Mouse (Mus musculus): ENCODE measurements around the gene Fh1.

The Fh1 gene

GRCm38 (mm10) chr1:175625257-175625879 is at the start of gene Fh1:
Gene Fh1, minus strand, starts transcription at chr1:175625635.
- DNase-seq (ENCODE audit: low read depth, low spot score) = peak; percentile 97

DNA sequence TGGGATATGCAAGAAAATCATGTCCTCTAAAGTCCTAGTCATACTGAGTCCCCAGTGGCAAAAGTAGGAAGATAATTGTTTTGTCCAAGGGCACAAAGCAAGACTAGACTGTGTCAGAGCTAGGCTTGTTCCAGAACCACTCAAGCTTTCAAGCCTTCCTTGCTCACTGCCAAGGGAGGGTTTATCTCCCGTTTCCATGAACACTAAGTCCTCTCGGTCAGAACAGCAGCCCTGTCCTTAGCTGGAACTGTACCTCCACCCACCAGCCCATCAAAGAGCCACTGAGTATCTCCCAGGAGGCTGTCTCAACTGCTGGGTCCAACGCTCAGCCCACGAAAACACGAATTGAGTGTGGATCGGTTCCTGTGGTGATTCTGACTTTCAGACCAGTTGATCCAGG is 49.7 kb upstream of the Fh1 start:
- DNase-seq (ENCODE audit: low read depth, low spot score) = no peak

GRCm38 (mm10) chr1:175673563-175674325 is 48.3 kb upstream of the Fh1 start:
- no peak for DNase-seq (ENCODE audit: low read depth, low spot score)

DNA sequence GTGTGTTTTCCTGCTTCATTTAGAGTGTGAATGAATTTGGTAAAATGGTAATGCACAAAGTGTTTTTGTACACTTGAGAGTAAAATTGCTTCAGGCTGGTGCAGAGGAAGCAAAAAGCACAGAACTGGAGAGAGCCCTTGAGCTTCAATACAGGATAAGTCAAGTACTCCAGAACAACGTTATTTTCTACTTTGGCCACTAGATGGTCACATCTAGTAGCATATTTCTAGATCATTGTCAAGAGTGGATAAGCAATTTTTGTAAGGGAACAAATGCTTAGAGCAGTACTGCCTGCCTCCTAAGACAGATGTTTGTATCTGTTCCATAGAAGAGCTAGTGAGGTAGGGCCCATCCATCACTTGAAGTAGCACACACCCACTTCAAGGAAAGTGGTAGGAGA is 46.2 kb upstream of the Fh1 start:
- no peak for DNase-seq (ENCODE audit: low read depth, low spot score)

DNA sequence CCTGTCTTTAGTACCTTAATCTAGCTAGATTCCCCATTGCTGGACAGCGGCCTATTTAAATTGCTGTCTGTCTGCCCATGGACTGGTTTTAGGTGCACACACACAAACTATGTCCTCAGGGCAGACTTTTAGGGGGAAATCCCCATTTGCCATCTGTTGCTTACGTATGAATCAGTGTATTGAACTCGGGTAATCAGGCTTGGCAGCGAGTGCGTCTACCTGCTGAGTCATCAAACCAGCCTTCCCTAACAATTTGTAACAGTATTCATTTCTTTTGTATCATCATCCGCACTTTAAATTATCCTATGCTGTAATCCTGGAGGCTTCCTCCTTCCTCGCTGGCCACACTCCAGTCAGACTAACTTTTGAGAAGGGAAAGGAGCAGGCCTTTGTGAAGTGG is 44.6 kb upstream of the Fh1 start:
- DNase-seq (ENCODE audit: low read depth, low spot score) = no peak

DNA sequence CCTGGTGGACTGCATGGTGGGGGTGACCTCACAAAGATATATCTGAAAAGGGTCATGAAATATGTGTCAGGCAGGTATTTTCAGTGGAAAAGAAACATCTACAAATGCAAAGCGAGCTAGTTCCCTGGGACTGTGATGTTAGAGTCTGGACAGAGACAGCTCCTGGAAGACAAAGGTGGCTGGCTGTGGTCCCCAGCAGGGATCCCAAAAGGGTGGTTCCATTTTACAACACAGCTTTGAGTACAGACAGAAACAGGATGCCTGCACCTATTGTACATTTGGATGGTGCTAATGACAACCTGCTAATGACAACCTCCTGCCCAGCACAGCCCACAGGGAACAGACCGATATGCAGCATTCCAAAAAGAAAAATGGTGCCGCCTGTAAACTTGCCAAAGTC is 44.0 kb upstream of the Fh1 start:
- DNase-seq (ENCODE audit: low read depth, low spot score) = no peak

DNA sequence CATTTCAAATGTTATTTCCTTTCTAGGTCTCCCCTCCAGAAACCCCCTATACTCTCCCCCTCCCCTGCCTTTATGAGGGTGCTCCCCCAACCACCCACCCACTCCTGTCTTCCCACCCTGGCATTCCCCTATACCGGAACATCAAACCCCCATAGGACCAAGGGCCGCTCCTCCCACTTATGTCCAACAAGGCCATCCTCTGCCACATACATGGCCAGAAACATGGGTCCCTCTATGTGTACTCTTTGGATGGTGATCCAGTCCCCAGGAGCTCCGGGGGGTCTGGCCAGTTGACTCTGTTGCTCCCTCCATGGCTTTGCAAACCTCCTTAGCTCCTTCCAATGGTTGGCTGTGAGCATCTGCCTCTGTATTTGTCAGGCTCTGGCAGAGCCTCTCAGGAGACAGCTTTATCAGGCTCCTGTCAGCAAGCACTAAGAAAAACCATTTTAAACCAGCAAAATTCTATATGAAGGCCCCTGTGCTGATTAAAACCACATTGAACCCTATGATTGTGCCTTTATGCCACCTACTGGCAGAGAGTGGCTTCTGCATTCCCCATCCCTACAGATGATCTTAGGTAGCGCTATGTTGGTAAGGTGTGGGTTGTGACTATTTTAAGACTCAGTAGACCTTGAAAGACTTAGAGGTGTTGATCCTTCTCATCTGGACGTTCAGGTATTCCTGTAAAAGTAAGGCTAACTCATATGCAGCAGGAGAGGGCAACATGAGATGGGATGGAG is 43.4 kb upstream of the Fh1 start:
- no peak for DNase-seq (ENCODE audit: low read depth, low spot score)

DNA sequence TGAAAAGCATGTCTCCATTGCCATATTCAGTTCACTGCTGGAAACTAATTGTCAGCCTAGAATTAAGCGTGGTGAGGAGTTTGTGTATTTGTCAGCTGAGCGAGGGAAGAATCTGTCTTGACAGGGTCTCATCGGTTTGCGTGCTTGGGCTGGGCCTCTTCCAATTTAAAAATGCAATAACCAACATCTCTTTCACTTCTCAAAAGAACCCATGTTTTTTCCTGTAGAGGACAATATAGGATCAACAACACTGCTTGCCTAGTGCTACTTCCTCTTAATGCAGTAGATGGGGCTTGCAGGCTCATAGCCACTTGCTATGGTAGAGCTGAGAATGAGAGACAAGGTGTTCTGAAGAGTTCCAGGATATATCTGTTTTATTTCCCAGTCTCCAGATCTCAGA is 34.5 kb upstream of the Fh1 start:
- no peak for DNase-seq (ENCODE audit: low read depth, low spot score)

DNA sequence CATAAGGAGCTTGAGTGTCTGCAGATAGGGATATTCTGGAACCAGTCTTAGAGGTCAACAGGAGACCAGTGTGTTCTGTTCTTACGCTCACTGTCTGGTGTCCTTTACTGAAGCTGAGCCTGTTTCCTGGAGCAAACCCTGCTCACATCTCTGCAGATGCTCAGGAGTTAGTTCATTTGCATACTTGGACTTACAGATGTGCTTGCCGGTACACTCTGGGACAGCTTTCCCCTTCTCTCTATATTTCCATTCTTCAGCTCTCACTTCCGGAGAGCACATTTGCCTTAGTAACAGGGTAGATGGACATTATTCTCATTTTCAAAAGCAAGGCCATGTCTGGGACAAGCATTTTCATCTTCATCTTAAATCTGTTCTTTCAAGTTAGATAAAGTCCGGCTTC is 23.2 kb upstream of the Fh1 start:
- DNase-seq (ENCODE audit: low read depth, low spot score) = no peak

GRCm38 (mm10) chr1:175646952-175647351 is 21.5 kb upstream of the Fh1 start:
- DNase-seq (ENCODE audit: low read depth, low spot score) = no peak

GRCm38 (mm10) chr1:175643496-175644265 is 18.2 kb upstream of the Fh1 start:
- DNase-seq (ENCODE audit: low read depth, low spot score) = no peak

DNA sequence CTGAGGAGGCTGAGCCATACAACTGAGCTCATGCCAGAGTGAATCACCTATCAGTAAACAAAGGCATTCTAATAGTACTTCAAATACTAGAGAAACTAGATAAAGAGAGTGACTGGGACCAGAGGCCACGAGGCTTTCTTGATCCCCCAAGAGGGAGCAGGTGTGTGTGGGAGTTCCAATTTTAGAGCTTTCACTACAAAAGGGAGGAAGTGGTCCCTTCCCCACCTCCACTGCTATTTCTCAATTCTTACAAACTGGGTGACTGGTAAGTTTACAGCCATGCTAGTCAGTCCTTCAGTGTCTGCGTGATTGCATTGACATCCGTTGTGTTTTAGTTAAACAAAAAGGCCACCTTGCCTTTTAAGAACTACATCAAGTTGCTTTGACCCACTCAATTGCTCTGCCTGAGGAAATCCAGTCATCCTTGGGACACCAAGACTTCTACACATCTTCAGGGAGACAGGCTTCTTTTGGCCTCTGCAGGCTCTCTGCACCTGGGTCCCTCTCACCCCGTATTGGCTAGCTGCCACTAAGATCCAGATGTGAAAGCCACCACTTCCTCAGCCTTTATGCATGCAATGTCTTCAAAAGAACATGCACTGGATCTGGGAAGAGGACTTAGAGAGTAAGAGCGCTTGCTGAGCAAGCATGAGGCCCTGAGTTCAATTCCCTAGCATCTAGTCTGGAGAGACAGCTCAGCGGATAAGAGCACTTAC is 15.2 kb upstream of the Fh1 start:
- DNase-seq (ENCODE audit: low read depth, low spot score) = no peak

- no peak for DNase-seq (ENCODE audit: low read depth, low spot score)
Observed at GRCm38 (mm10) chr1:175639072-175639471, 13.6 kb upstream of the Fh1 start.

DNA sequence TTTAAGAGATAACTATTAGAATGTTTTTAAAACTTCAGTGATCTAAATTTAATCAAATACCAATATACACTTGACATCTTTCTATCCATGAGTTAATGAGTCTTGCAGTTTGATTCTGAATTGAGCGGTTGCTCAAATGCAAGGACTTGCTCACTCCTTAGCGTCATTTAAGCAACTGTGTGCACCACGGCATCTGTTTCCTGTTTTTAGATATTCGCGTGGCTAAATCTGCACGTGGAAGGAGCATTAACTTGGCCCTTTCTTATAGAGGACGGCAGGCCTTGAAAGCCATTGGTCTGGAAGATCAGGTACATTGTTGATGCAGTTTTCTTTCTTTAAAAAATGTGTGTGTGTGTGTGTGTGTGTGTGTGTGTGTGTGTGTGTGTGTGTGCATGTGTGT is 12.2 kb upstream of the Fh1 start:
- no peak for DNase-seq (ENCODE audit: low read depth, low spot score)

- DNase-seq (ENCODE audit: low read depth, low spot score) = no peak
Observed at GRCm38 (mm10) chr1:175632470-175632869, 7.0 kb upstream of the Fh1 start.

- DNase-seq (ENCODE audit: low read depth, low spot score) = no peak
Observed at GRCm38 (mm10) chr1:175631721-175632221, 6.3 kb upstream of the Fh1 start.

DNA sequence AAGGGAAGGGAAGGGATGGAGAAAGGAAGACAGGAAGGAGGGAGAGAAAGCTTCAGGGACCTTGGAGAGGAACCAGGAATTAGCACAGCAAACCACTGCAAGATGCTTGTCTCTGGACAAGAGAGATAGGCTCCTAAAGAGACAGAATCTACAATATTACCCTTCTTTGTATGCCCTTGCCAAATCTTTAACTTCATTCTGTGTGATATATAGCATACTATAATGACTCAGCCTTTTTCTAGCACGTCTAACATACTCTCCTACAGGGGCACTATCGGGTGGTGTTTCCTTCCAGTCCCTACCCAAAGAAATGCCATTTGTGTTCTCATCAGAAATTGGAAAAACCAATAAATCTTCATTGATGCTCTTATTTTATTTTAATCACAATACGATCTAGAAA is 5.6 kb upstream of the Fh1 start:
- DNase-seq (ENCODE audit: low read depth, low spot score) = no peak

DNA sequence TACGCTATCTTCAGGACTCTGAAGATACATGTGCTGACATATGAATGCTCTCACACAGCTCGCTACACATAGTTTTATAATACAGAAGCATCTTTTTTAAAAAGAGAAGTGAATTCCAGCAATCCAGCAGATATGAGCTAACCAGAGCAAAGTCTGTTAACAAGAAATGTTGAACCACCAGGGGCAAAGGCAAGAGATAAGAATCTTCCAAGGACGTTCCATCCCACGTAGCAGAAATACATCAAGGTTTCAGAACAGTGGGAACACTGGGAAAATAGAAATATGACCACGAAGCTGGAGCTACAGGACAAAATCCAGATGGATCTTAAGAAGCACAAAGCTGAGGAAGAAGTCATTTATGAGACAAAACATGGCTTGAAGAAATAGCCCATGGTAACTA is 4.9 kb upstream of the Fh1 start:
- DNase-seq (ENCODE audit: low read depth, low spot score) = no peak

DNA sequence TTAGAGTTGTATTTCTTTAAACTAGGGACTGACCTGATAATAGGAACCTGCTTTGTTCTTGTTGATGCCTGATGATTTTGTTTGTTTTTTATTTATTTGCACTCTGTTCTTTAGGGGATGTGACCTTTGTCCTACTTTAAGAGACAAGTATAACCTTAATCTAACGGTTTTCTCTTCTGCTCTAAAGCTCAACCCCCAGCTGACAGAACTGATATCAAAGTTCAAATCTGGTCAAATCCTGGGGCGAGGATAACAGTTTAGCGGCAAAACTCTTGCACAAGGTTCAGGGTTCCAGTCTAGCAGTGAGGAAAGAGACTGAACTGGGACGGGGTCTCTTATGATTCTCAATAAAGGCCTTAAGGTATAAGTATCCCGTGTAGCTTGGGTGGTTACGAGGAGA is 3.8 kb upstream of the Fh1 start:
- DNase-seq (ENCODE audit: low read depth, low spot score) = no peak

- no peak for DNase-seq (ENCODE audit: low read depth, low spot score)
Observed at GRCm38 (mm10) chr1:175625990-175626692, 706 bp upstream of the Fh1 start.

DNA sequence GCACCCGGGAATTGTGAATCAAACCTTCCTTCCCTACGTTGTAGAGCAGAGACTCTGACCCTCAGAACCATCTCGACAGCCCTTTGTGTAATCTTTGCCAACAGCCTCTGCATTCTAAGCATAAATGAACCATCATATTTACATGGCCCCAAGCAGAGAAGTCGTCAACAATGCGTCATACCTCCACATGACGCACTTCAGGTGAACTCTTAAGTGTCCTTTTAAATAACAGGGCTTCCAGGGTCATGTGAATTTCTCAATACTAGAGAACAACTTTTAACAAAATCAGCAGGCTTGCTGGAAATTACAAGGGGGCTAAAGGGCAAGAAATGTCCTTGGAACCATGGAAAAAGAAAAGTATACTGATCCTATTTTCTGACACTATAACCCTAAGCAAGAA is 1.8 kb downstream of the Fh1 start:
- no peak for DNase-seq (ENCODE audit: low read depth, low spot score)
